Mouse (Mus musculus) lung, adult 2 months (tissue): Measurements from ENCODE around the gene Arfrp1.

Experiments used
- CTCF ChIP-seq: fragments of 200-500 bp; IDR thresholded peaks from 2 replicates; pipeline ENCODE4 v1.5.1; 2011; ENCODE audit warnings: mild to moderate bottlenecking, low read length, control low read depth; ENCODE audit not compliant: insufficient read depth
- POLR2A ChIP-seq: fragments of 200-500 bp; IDR thresholded peaks from 2 replicates; pipeline ENCODE4 v1.6.1; 2011; ENCODE audit warnings: low read depth, mild to moderate bottlenecking, control low read depth, low read length, borderline replicate concordance; ENCODE audit errors: extremely low read depth

GRCm38 (mm10) chr2:181342766-181343165 lies 22.4 kb downstream of the Arfrp1 start:
- TF ChIP-seq POLR2A, result no peak
- no peak for TF ChIP-seq CTCF
